Mouse (Mus musculus): ENCODE data around the gene Ctdsp2.

Ctdsp2 gene

GRCm38 (mm10) chr10:126962966-126963330, 15.6 kb upstream of the Ctdsp2 start:
- DNase-seq (ENCODE audit: low spot score in 2 of 2), result no peak

GRCm38 (mm10) chr10:126963821-126964220, 14.7 kb upstream of the Ctdsp2 start:
- DNase-seq (ENCODE audit: low spot score in 2 of 2), result no peak

GRCm38 (mm10) chr10:126971363-126972050, 7.0 kb upstream of the Ctdsp2 start:
- no peak for DNase-seq (ENCODE audit: low spot score in 2 of 2)

- DNase-seq (ENCODE audit: low spot score in 2 of 2), result no peak
These were observed 6.3 kb upstream of the Ctdsp2 start for GRCm38 (mm10) chr10:126972051-126972725.

- DNase-seq (ENCODE audit: low spot score in 2 of 2), result no peak
These were observed 5.5 kb upstream of the Ctdsp2 start for GRCm38 (mm10) chr10:126972988-126973387.

- no peak for DNase-seq (ENCODE audit: low spot score in 2 of 2)
These were observed 2.8 kb upstream of the Ctdsp2 start for GRCm38 (mm10) chr10:126975706-126976105.

GRCm38 (mm10) chr10:126977076-126977475, 1.4 kb upstream of the Ctdsp2 start:
- no peak for DNase-seq (ENCODE audit: low spot score in 2 of 2)

GRCm38 (mm10) chr10:126979121-126979635, 661 bp downstream of the Ctdsp2 start:
- DNase-seq (ENCODE audit: low spot score in 2 of 2), result peak in 1 of 2 experiments; percentile 36

GRCm38 (mm10) chr10:126979636-126980151, 1.2 kb downstream of the Ctdsp2 start:
- DNase-seq (ENCODE audit: low spot score in 2 of 2), result peak; percentile 52

- peak; percentile 48 to 68 for DNase-seq (ENCODE audit: low spot score in 2 of 2)
These were observed 1.9 kb downstream of the Ctdsp2 start for GRCm38 (mm10) chr10:126980221-126980932.

- no peak for DNase-seq (ENCODE audit: low spot score in 2 of 2)
These were observed 2.5 kb downstream of the Ctdsp2 start for GRCm38 (mm10) chr10:126980933-126981530.

- no peak for DNase-seq (ENCODE audit: low spot score in 2 of 2)
These were observed 3.2 kb downstream of the Ctdsp2 start for GRCm38 (mm10) chr10:126981746-126982145.

GRCm38 (mm10) chr10:126983193-126983725, 4.7 kb downstream of the Ctdsp2 start:
- DNase-seq (ENCODE audit: low spot score in 2 of 2), result no peak

GRCm38 (mm10) chr10:126984189-126985004, 5.9 kb downstream of the Ctdsp2 start:
- DNase-seq (ENCODE audit: low spot score in 2 of 2), result no peak

- DNase-seq (ENCODE audit: low spot score in 2 of 2), result no peak
These were observed 6.6 kb downstream of the Ctdsp2 start for GRCm38 (mm10) chr10:126985127-126985526.

- no peak for DNase-seq (ENCODE audit: low spot score in 2 of 2)
These were observed 7.1 kb downstream of the Ctdsp2 start for GRCm38 (mm10) chr10:126985579-126985978.

- peak; percentile 64 to 65 for DNase-seq (ENCODE audit: low spot score in 2 of 2)
These were observed 8.0 kb downstream of the Ctdsp2 start for GRCm38 (mm10) chr10:126986541-126986961.

GRCm38 (mm10) chr10:126987183-126988118, 8.9 kb downstream of the Ctdsp2 start:
- DNase-seq (ENCODE audit: low spot score in 2 of 2), result no peak

- DNase-seq (ENCODE audit: low spot score in 2 of 2), result no peak
These were observed 10.1 kb downstream of the Ctdsp2 start for GRCm38 (mm10) chr10:126988513-126989165.

Data from frontal cortex, postnatal 14 days (tissue).